Mouse (Mus musculus): Measurements from ENCODE around the gene Gsta2.

DNA sequence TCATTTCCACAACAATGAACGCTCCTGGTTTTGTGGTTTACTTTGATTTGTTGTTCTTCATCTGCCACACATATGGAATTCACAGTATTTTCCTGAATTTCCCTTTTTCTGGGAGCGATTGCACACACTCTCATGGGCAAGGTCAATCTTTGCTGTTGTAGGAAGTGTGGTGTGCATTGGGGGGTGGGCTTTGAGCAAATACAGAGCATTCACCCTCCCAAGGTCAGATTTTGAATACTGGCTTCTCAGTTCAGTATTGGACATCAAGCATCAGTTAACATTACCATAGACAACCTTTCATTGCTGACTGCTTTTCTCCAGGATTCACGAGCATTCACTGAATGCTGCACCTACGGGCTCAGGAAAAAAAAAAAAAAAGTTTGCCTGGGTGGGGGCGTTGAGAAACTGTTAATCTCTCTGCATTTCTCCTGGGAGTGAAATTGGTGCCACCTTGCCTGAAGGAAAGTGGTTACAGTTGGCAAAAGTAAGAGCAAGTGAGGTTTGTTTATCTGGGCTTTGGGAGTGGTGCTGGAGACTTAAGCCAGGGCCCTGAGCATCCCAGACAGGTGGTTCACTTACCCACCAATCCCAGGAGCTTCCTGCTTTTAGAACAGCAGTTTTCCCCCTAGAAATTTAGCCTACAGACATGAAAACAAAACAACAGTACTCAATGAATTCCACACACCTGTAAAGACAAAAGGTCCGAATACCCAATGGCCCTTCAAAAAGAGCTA lies 4.3 kb upstream of the Gsta2 start:
- no peak for TF ChIP-seq CTCF (IDR thresholded peaks at IDR 0.05; ENCODE audit: control insufficient read depth, insufficient read depth, low read length)
- TF ChIP-seq POLR2A (IDR thresholded peaks at IDR 0.05; ENCODE audit: borderline replicate concordance, control insufficient read depth, low read depth, low read length) = no peak
